Mouse (Mus musculus) neural tube, embryonic 14.5 days (tissue): ENCODE data around the gene Hist1h2bg. TPM values are rescaled to one million over a fixed set of nuclear protein-coding genes. Genes with fewer than 3 reads are reported as not detected.
"Not testable (repeated sequence)": the region's sequence is repeated elsewhere in the genome, so short reads cannot be mapped to it uniquely, and the experiment has no call there.

Source experiments
- ATAC-seq: fragments of 200-750 bp; cut with Nextera tagmentation; 2 replicates; pipeline ENCODE4 v1.8.0; 2017; ENCODE audit warnings: low read depth, mild to moderate bottlenecking, moderate TSS enrichment, moderate library complexity
- H3K27ac ChIP-seq: fragments of 300-500 bp; sonication (generic); 2 replicates; pipeline ENCODE4 v1.5.1; 2014; ENCODE audit warnings: low read depth, mild to moderate bottlenecking, control low read depth, low read length, moderate library complexity, mixed read lengths
- H3K27me3 ChIP-seq: fragments of 300-500 bp; sonication (generic); 2 replicates; pipeline ENCODE4 v1.6.1; 2014; ENCODE audit warnings: low read length; ENCODE audit not compliant: control insufficient read depth, insufficient read depth
- H3K36me3 ChIP-seq: fragments of 300-500 bp; sonication (generic); 2 replicates; pipeline ENCODE4 v1.6.1; 2014; ENCODE audit warnings: low read length, mixed read lengths; ENCODE audit not compliant: control insufficient read depth, insufficient read depth
- H3K4me1 ChIP-seq: fragments of 300-500 bp; sonication (generic); 2 replicates; pipeline ENCODE4 v1.6.1; 2014; ENCODE audit warnings: low read length; ENCODE audit not compliant: control insufficient read depth, insufficient read depth
- H3K4me2 ChIP-seq: fragments of 300-500 bp; sonication (generic); 2 replicates; pipeline ENCODE4 v1.6.1; 2014; ENCODE audit warnings: mild to moderate bottlenecking, low read depth, low read length, control low read depth
- H3K4me3 ChIP-seq: fragments of 300-500 bp; sonication (generic); 2 replicates; pipeline ENCODE4 v1.5.1; 2014; ENCODE audit warnings: low read depth, low read length, control low read depth, mixed read lengths
- H3K9ac ChIP-seq: fragments of 300-500 bp; sonication (generic); replicated peaks from 2 replicates; pipeline ENCODE4 v1.6.1; 2014; ENCODE audit warnings: low read depth, mild to moderate bottlenecking, control low read depth, low read length, mixed read lengths
- H3K9me3 ChIP-seq: fragments of 300-500 bp; sonication (generic); 2 replicates; pipeline ENCODE4 v1.6.1; 2016; ENCODE audit warnings: low read length; ENCODE audit not compliant: control insufficient read depth
- WGBS: fragments of 180-500 bp; shearing (Covaris S2); extraction: QIAGEN DNeasy Blood & Tissue Kit; methylation state at CpG from one replicate; pipeline ENCODE4 v1.1.7; 2014; 5-methylcytosine and 5-hydroxymethylcytosine counted together
- polyA plus RNA-seq: library from polyadenylated mRNA; unstranded; fragments of >200 nt; fragmentation: Nextera tagmentation; extraction: Ambion mirVana; gene quantifications from 2 replicates; pipeline ENCODE4 v1.2.1, GENCODE M21; 2014

Gene Hist1h2bg
- polyA plus RNA-seq, 1 experiment from 2014 or later = 0.75 TPM

DNA sequence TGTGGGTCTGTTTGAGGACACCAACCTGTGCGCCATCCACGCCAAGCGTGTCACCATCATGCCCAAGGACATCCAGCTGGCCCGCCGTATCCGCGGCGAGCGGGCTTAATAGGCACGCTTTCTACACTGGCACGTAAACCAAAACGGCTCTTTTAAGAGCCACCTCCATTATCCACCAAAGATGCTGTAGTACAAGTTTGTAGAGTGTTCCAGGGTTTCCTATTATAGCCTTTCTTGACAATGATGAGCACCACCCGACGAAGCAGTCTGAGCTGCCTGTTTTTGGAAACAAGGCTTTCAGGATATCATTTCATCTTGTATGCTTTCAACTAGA, 26.4 kb upstream of the Hist1h2bg start:
- not testable (repeated sequence) for ATAC-seq, H3K9me3 ChIP-seq, H3K36me3 ChIP-seq, H3K9ac ChIP-seq, H3K27me3 ChIP-seq, H3K4me1 ChIP-seq
- 0% methylated on average over 10 of the region's 14 CpGs for WGBS
- H3K27ac ChIP-seq = peak overlapping the region; percentile 87; the same call in 1 of the 2 replicates
- peak overlapping the region; percentile 45 for H3K4me3 ChIP-seq
- 0 out of 2 replicates have a peak overlapping the region, but pooled peaks have one; percentile 18 for H3K4me2 ChIP-seq

DNA sequence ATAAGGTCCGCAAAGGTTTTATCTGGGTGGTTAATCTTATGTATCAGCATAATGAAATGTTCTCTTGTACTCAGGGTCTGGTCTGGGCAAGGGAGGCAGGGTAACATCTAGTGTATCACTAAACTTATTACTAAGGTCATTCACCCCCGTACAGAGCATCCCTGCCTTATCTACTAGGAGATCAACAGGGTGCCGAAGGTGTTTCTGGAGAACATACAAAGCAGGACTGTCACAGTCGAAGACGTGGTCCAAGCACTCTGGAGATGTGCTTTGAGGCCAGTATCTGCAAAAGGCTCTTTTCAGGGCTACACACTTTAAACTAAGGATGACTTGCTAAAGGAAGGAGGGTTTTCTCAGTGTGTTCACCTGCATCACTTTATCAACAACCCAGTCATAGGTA, 24.5 kb upstream of the Hist1h2bg start:
- no peak for ATAC-seq
- 86% methylated on average over 5 of the region's 5 CpGs for WGBS
- Histone ChIP-seq H3K36me3 (no peaks in the 10 kb centered on the region), H3K4me2 (no peak overlapping the region), H3K27ac (no peak overlapping the region), H3K9ac (no peak overlapping the region), H3K27me3 (no peaks in the 10 kb centered on the region), H3K4me1 (no peaks in the 10 kb centered on the region), H3K9me3 (no peaks in the 10 kb centered on the region), H3K4me3 (no peak overlapping the region)

DNA sequence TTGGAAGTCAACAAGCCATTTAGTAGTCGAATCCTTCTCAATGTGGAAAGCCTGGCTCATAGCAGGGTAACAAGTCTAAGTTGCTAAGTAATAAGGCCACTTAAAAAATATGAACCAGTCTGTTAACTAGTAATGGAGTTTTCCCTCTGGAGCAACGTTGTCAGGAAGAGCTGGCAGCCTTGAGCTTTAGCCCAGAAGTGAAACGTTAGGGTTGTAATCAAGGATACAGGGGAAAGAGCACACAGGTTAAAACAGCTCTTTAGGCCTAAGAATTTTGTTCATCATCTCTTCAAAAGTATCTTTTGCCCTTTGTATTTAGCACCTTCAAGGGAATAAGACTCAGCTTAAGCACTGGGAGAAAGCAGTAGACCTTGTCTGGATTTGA, 20.4 kb upstream of the Hist1h2bg start:
- Histone ChIP-seq H3K27ac (peak overlapping the region; percentile 84), H3K4me2 (peak overlapping the region; percentile 52)
- 3% methylated on average over 3 of the region's 3 CpGs for WGBS

DNA sequence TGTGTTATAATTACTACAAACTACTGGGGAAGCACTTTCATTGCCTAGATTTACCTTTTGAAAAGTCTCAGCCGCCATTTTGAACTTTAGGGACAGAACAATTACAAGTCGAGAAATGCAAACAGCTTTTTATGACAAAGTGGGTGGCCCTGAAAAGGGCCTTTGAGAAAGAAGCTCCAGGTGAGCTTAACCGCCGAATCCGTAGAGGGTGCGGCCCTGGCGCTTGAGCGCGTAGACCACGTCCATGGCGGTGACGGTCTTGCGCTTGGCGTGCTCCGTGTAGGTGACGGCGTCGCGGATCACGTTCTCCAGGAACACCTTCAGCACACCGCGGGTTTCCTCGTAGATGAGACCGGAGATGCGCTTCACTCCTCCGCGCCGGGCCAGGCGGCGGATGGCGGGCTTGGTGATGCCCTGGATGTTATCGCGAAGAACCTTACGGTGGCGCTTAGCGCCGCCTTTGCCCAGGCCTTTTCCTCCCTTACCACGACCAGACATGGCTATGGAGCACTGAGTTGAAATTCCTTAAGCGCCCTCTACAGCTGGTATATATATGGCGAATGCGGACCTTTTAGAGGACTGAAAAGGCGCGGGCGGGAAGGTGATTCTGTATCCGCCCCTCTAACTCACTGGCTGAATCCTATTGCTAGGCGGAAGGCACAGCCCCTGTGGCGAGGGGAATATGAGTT, 19.9 kb upstream of the Hist1h2bg start, which contains the start of gene Hist1h4f:
Hist1h4f (minus strand) TSS at position 503 of the 689 bp plus-strand sequence.
- H3K4me1 ChIP-seq, H3K27me3 ChIP-seq, H3K36me3 ChIP-seq, H3K9me3 ChIP-seq: not testable (repeated sequence)
- Histone ChIP-seq H3K4me2 (peak within 1 kb of the TSS; percentile 52), H3K4me3 (peak within 1 kb of the TSS; percentile 34), H3K9ac (peak within 1 kb of the TSS; percentile 43), H3K27ac (peak within 1 kb of the TSS; percentile 84)
- WGBS = 1% methylated on average over 44 of the region's 47 CpGs
- peak; percentile 91 for ATAC-seq

More for the DNA sequence above, 20.4 kb upstream of the Hist1h2bg start:
- no peaks in the 10 kb centered on the region for H3K36me3 ChIP-seq
- H3K4me1 ChIP-seq = 0 out of 2 replicates have a peak, but pooled peaks cover 3% of the 10 kb centered on the region
- H3K27me3 ChIP-seq = no peaks in the 10 kb centered on the region; the same call in 1 of the 2 replicates
- no peak overlapping the region for H3K9ac ChIP-seq
- ATAC-seq = no peak
- H3K9me3 ChIP-seq = no peaks in the 10 kb centered on the region
- H3K4me3 ChIP-seq = peak overlapping the region; percentile 34

DNA sequence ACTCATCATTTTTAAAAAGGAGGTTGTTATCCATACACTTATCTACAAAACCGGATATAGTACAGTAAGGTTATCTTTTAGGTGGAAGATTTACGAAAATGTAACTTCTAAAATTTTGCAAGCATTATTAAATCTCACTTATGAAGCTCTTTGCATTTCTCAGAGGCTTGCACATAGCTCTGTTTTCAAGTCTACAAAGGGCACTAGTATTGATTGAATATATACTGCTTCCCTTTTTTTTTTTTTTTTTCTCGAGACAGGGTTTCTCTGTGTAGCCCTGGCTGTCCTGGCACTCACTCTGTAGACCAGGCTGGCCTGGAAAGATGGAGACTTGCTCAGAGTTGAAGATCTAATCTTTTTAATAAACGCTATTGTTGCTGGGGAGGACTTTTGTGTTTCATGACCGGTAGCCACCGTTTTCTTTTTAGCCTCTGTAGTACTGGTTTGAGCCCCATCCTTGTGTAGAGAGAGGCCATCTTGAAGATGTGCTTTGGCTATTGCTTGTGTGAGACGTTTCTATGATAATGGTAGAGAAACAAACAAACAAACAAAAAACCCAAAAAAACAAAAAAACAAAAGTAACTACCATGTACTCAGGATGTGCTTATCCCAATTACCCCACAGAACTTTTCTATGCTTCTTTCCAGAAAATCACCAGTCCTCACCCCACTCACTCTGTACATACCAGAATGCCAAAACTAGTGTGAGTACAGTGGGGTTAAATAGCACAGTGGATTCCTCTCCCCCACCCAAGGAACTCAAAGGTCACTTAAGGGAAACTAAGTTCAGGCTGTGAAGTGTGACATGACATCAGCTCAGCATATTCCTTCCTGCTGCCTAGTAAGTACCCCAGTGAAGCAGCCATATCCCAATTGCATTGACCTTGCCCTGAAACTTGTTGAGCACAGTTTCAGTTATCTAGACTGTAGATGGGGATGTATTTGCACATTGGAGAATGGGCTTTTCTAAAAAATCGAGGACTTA, 19.0 kb upstream of the Hist1h2bg start:
- Histone ChIP-seq H3K27me3 (no peaks in the 10 kb centered on the region; the same call in 1 of the 2 replicates), H3K9ac (no peak overlapping the region), H3K9me3 (no peaks in the 10 kb centered on the region), H3K4me1 (0 out of 2 replicates have a peak, but pooled peaks cover 3% of the 10 kb centered on the region), H3K4me2 (peak overlapping the region; percentile 52), H3K36me3 (no peaks in the 10 kb centered on the region), H3K27ac (peak overlapping the region; percentile 84; the same call in 1 of the 2 replicates), H3K4me3 (peak overlapping the region; percentile 34)
- ATAC-seq = no peak
- 60% methylated on average over 8 of the region's 8 CpGs for WGBS

DNA sequence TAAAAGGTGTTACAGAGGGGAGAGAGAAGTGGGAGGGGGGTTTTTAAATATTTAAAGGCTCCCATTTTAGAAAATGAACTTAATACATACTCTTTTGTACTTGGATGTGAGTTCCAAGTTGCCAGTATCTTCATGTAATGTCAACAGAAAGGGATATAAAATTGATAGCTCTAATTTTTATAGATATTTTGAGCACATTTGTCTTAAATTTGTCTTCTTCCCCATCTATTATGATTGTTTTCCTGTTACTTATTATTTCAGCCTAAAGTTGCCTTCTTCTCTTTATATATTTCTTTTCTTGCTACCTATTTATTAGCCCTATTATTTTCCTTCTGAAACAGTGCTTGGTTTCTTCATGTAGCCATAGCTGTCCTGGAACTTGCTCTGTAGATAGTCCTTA, 18.2 kb upstream of the Hist1h2bg start, which contains the start of gene Hist1h1d:
Hist1h1d (plus strand) TSS at position 301 of the 400 bp plus-strand sequence.
- Histone ChIP-seq H3K27ac (no peak within 1 kb of the TSS; the same call in 1 of the 2 replicates), H3K27me3 (no peaks in the 10 kb centered on the region; the same call in 1 of the 2 replicates), H3K9me3 (no peaks in the 10 kb centered on the region), H3K4me1 (0 out of 2 replicates have a peak, but pooled peaks cover 3% of the 10 kb centered on the region), H3K9ac (no peak within 1 kb of the TSS), H3K4me3 (no peak within 1 kb of the TSS), H3K36me3 (no peaks in the 10 kb centered on the region), H3K4me2 (peak within 1 kb of the TSS; percentile 77)
- no peak for ATAC-seq

DNA sequence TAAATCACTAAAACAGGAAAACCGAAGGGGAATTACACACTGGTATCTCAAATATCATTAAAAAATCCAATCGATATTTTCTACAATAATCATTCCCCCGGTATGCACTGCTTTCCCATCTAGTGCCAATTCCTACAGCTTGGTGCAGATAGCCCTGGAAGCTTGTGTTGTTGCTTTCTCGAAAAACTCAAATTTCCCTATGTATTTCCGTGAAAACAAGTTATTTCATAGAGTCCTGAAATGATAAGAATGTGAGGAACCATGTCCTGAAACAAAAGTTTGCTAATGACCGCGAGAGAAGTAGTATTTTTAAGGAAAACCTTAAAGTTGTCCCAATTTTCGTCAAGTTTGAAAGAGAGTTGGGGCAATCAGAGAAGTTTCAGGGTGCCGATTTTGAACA, 16.8 kb upstream of the Hist1h2bg start:
- peak overlapping the region; percentile 77 for H3K4me2 ChIP-seq
- peak overlapping the region; percentile 43 for H3K4me3 ChIP-seq
- H3K9ac ChIP-seq = peak overlapping the region; percentile 50; the same call in 1 of the 2 replicates
- no peaks in the 10 kb centered on the region; the same call in 1 of the 2 replicates for H3K27me3 ChIP-seq
- WGBS = 20% methylated on average over 9 of the region's 9 CpGs
- H3K27ac ChIP-seq = peak overlapping the region; percentile 81; the same call in 1 of the 2 replicates
- no peaks in the 10 kb centered on the region for H3K36me3 ChIP-seq
- no peak for ATAC-seq
- 0 out of 2 replicates have a peak, but pooled peaks cover 3% of the 10 kb centered on the region for H3K4me1 ChIP-seq
- no peaks in the 10 kb centered on the region for H3K9me3 ChIP-seq

DNA sequence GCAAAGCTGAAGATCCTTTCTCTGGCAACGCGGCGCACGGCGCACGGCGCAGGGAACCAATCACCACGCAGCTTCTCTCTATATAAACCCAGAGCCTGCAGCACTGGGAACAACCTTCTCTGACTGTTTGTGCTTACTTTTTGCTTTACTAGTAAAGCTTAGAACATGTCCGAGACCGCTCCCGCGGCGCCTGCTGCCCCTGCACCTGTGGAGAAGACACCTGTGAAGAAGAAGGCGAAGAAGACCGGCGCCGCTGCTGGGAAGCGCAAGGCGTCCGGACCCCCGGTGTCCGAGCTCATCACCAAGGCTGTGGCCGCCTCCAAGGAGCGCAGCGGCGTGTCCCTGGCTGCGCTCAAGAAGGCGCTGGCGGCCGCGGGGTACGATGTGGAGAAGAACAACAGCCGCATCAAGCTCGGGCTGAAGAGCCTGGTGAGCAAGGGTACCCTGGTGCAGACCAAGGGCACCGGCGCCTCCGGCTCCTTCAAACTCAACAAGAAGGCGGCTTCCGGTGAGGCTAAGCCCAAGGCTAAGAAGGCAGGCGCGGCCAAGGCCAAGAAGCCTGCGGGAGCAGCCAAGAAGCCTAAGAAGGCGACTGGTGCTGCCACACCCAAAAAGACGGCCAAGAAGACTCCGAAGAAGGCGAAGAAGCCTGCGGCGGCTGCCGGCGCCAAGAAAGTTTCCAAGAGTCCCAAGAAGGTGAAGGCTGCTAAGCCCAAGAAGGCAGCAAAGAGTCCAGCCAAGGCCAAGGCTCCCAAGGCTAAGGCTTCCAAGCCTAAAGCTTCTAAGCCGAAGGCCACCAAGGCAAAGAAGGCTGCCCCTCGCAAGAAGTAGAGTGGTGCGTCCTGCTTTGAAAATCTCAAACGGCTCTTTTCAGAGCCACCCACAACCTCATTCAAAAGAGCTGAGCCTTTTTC, 16.0 kb upstream of the Hist1h2bg start:
- H3K27me3 ChIP-seq = no peaks in the 10 kb centered on the region; the same call in 1 of the 2 replicates
- peak; percentile 83 for ATAC-seq
- peak overlapping the region; percentile 81 for H3K27ac ChIP-seq
- 0 out of 2 replicates have a peak, but pooled peaks cover 3% of the 10 kb centered on the region for H3K4me1 ChIP-seq
- WGBS = under 1% methylated on average over 54 of the region's 54 CpGs
- H3K9ac ChIP-seq = peak overlapping the region; percentile 50
- H3K9me3 ChIP-seq = no peaks in the 10 kb centered on the region
- H3K4me3 ChIP-seq = peak overlapping the region; percentile 43
- H3K4me2 ChIP-seq = peak overlapping the region; percentile 77
- H3K36me3 ChIP-seq = no peaks in the 10 kb centered on the region
